Mouse (Mus musculus): Measurements from ENCODE around the gene Cntnap2. TPM values are rescaled to one million over a fixed set of nuclear protein-coding genes. Genes with fewer than 3 reads are reported as not detected.
"Not testable (repeated sequence)": the region's sequence is repeated elsewhere in the genome, so short reads cannot be mapped to it uniquely, and the experiment has no call there.

The Cntnap2 gene
- polyA plus RNA-seq, 1 experiment from 2014 or later, result 27.2 TPM

- H3K9me3 ChIP-seq; ATAC-seq (ENCODE audit: low FRiP score, low read depth); H3K27ac ChIP-seq; H3K27me3 ChIP-seq (replicated peaks); H3K4me3 ChIP-seq; H3K4me1 ChIP-seq; H3K36me3 ChIP-seq; H3K9ac ChIP-seq; H3K4me2 ChIP-seq (replicated peaks): not testable (repeated sequence)
- 53% methylated on average over 3 of the region's 3 CpGs for WGBS
These were observed 2166.2 kb downstream of the Cntnap2 start for GRCm38 (mm10) chr6:47225391-47225790.

GRCm38 (mm10) chr6:47227601-47228000, 2168.4 kb downstream of the Cntnap2 start:
- Histone ChIP-seq H3K27ac (no peak overlapping the region), H3K4me1 (0 out of 2 replicates have a peak, but pooled peaks cover 4% of the 10 kb centered on the region), H3K27me3 (replicated peaks) (no peaks in the 10 kb centered on the region), H3K9me3 (no peaks in the 10 kb centered on the region), H3K36me3 (no peaks in the 10 kb centered on the region), H3K4me2 (replicated peaks) (no peak overlapping the region), H3K4me3 (no peak overlapping the region), H3K9ac (no peak overlapping the region)
- 28% methylated on average over 3 of the region's 3 CpGs for WGBS
- ATAC-seq (ENCODE audit: low FRiP score, low read depth), result no peak

GRCm38 (mm10) chr6:47228676-47229317, 2169.6 kb downstream of the Cntnap2 start:
- Histone ChIP-seq H3K4me1 (0 out of 2 replicates have a peak, but pooled peaks cover 4% of the 10 kb centered on the region), H3K4me2 (replicated peaks) (no peak overlapping the region), H3K4me3 (no peak overlapping the region), H3K9ac (no peak overlapping the region), H3K27ac (peak overlapping the region; percentile 21; the same call in 1 of the 2 replicates), H3K36me3 (no peaks in the 10 kb centered on the region), H3K27me3 (replicated peaks) (no peaks in the 10 kb centered on the region), H3K9me3 (no peaks in the 10 kb centered on the region)
- 31% methylated on average over 7 of the region's 7 CpGs for WGBS
- peak; percentile 83 for ATAC-seq (ENCODE audit: low FRiP score, low read depth)

GRCm38 (mm10) chr6:47231513-47231912, 2172.4 kb downstream of the Cntnap2 start:
- no peak for ATAC-seq (ENCODE audit: low FRiP score, low read depth)
- WGBS, result 69% methylated on average over 6 of the region's 6 CpGs
- no peak overlapping the region for H3K27ac ChIP-seq

GRCm38 (mm10) chr6:47239376-47239921, 2180.3 kb downstream of the Cntnap2 start:
- 0 out of 2 replicates have a peak overlapping the region, but pooled peaks have one; percentile 10 for H3K9ac ChIP-seq
- peaks cover 14% of the 10 kb centered on the region for H3K4me1 ChIP-seq
- no peaks in the 10 kb centered on the region for H3K36me3 ChIP-seq
- 0 out of 2 replicates have a peak overlapping the region, but pooled peaks have one; percentile 43 for H3K27ac ChIP-seq
- no peaks in the 10 kb centered on the region for H3K9me3 ChIP-seq
- ATAC-seq (ENCODE audit: low FRiP score, low read depth), result peak; percentile 56
- no peak overlapping the region for H3K4me3 ChIP-seq
- 0 out of 2 replicates have a peak overlapping the region, but pooled peaks have one; percentile 7 for H3K4me2 ChIP-seq (replicated peaks)
- H3K27me3 ChIP-seq (replicated peaks), result no peaks in the 10 kb centered on the region
- 32% methylated on average over 3 of the region's 3 CpGs for WGBS

More at GRCm38 (mm10) chr6:47231513-47231912, 2172.4 kb downstream of the Cntnap2 start:
- no peaks in the 10 kb centered on the region for H3K9me3 ChIP-seq
- no peaks in the 10 kb centered on the region for H3K27me3 ChIP-seq (replicated peaks)
- no peak overlapping the region for H3K4me2 ChIP-seq (replicated peaks)
- H3K4me1 ChIP-seq, result 0 out of 2 replicates have a peak, but pooled peaks cover 4% of the 10 kb centered on the region
- H3K9ac ChIP-seq, result no peak overlapping the region
- no peak overlapping the region for H3K4me3 ChIP-seq
- no peaks in the 10 kb centered on the region for H3K36me3 ChIP-seq

GRCm38 (mm10) chr6:47241379-47241778, 2182.2 kb downstream of the Cntnap2 start:
- Histone ChIP-seq H3K9me3 (no peaks in the 10 kb centered on the region), H3K9ac (no peak overlapping the region), H3K27me3 (replicated peaks) (no peaks in the 10 kb centered on the region), H3K27ac (no peak overlapping the region), H3K4me1 (peaks cover 20% of the 10 kb centered on the region), H3K36me3 (no peaks in the 10 kb centered on the region), H3K4me3 (no peak overlapping the region), H3K4me2 (replicated peaks) (no peak overlapping the region)
- ATAC-seq (ENCODE audit: low FRiP score, low read depth), result no peak

GRCm38 (mm10) chr6:47243863-47244606, 2184.9 kb downstream of the Cntnap2 start:
- 15% methylated on average over 6 of the region's 6 CpGs for WGBS
- peak overlapping the region; percentile 42; the same call in 1 of the 2 replicates for H3K9ac ChIP-seq
- H3K9me3 ChIP-seq, result no peaks in the 10 kb centered on the region
- peak; percentile 68 for ATAC-seq (ENCODE audit: low FRiP score, low read depth)
- no peaks in the 10 kb centered on the region for H3K36me3 ChIP-seq
- no peaks in the 10 kb centered on the region for H3K27me3 ChIP-seq (replicated peaks)
- H3K4me1 ChIP-seq, result peaks cover 19% of the 10 kb centered on the region
- H3K4me3 ChIP-seq, result peak overlapping the region; percentile 34
- 0 out of 2 replicates have a peak overlapping the region, but pooled peaks have one; percentile 32 for H3K27ac ChIP-seq
- peak overlapping the region; percentile 53 for H3K4me2 ChIP-seq (replicated peaks)

- no peaks in the 10 kb centered on the region for H3K36me3 ChIP-seq
- H3K27ac ChIP-seq, result 0 out of 2 replicates have a peak overlapping the region, but pooled peaks have one; percentile 32
- H3K4me1 ChIP-seq, result peaks cover 13% of the 10 kb centered on the region
- 23% methylated on average over 7 of the region's 7 CpGs for WGBS
- H3K4me3 ChIP-seq, result peak overlapping the region; percentile 34
- H3K9me3 ChIP-seq, result no peaks in the 10 kb centered on the region
- peak overlapping the region; percentile 42; the same call in 1 of the 2 replicates for H3K9ac ChIP-seq
- H3K27me3 ChIP-seq (replicated peaks), result no peaks in the 10 kb centered on the region
- H3K4me2 ChIP-seq (replicated peaks), result peak overlapping the region; percentile 53
- ATAC-seq (ENCODE audit: low FRiP score, low read depth), result peak; percentile 63; the same call in 1 of the 2 replicates
These were observed 2185.5 kb downstream of the Cntnap2 start for GRCm38 (mm10) chr6:47244642-47245041.

- WGBS, result 84% methylated on average over 2 of the region's 2 CpGs
These were observed 2196.1 kb downstream of the Cntnap2 start for GRCm38 (mm10) chr6:47255270-47255669.

GRCm38 (mm10) chr6:47256227-47256887, 2197.2 kb downstream of the Cntnap2 start:
- no peaks in the 10 kb centered on the region for H3K9me3 ChIP-seq
- no peak overlapping the region for H3K4me3 ChIP-seq
- no peak overlapping the region for H3K27ac ChIP-seq
- no peak overlapping the region for H3K4me2 ChIP-seq (replicated peaks)
- WGBS, result 81% methylated on average over 4 of the region's 4 CpGs
- no peaks in the 10 kb centered on the region for H3K27me3 ChIP-seq (replicated peaks)
- no peak for ATAC-seq (ENCODE audit: low FRiP score, low read depth)
- no peaks in the 10 kb centered on the region for H3K36me3 ChIP-seq
- H3K4me1 ChIP-seq, result peaks cover 11% of the 10 kb centered on the region
- H3K9ac ChIP-seq, result no peak overlapping the region

More at GRCm38 (mm10) chr6:47255270-47255669, 2196.1 kb downstream of the Cntnap2 start:
- Histone ChIP-seq H3K4me2 (replicated peaks) (no peak overlapping the region), H3K36me3 (no peaks in the 10 kb centered on the region), H3K27ac (no peak overlapping the region), H3K27me3 (replicated peaks) (no peaks in the 10 kb centered on the region), H3K4me3 (no peak overlapping the region), H3K9ac (no peak overlapping the region), H3K9me3 (no peaks in the 10 kb centered on the region), H3K4me1 (peaks cover 9% of the 10 kb centered on the region)
- no peak for ATAC-seq (ENCODE audit: low FRiP score, low read depth)

GRCm38 (mm10) chr6:47256918-47257506, 2197.9 kb downstream of the Cntnap2 start:
- no peak overlapping the region for H3K27ac ChIP-seq

More at GRCm38 (mm10) chr6:47256918-47257506, 2197.9 kb downstream of the Cntnap2 start:
- H3K9me3 ChIP-seq, result no peaks in the 10 kb centered on the region
- no peak overlapping the region for H3K9ac ChIP-seq
- H3K27me3 ChIP-seq (replicated peaks), result no peaks in the 10 kb centered on the region
- 46% methylated on average over 3 of the region's 3 CpGs for WGBS
- no peaks in the 10 kb centered on the region for H3K36me3 ChIP-seq
- no peak overlapping the region for H3K4me2 ChIP-seq (replicated peaks)
- no peak overlapping the region for H3K4me3 ChIP-seq
- ATAC-seq (ENCODE audit: low FRiP score, low read depth), result no peak
- H3K4me1 ChIP-seq, result peaks cover 11% of the 10 kb centered on the region
